Mouse (Mus musculus) erythroid progenitor cell, adult 5-6 weeks (primary cell): ENCODE measurements around the gene Shisa2. TPM values are rescaled to one million over a fixed set of nuclear protein-coding genes. Genes with fewer than 3 reads are reported as not detected.

Experiments
- total RNA-seq, 2 experiments: library from RNA; stranded (forward) in 1 of 2; stranded (reverse) in 1 of 2; fragments of 150-400 nt in 1 of 2; fragments of 186-747, 209-891 nt in 1 of 2; gene quantifications; 2 replicates each; pipeline versions ENCODE4 v1.2.3 to v1.2.4; 2015 to 2017; ENCODE audit warnings: low replicate concordance in 2 of 2

Shisa2 gene
- total RNA-seq, 2 experiments from 2014 or later: not detected

Other genes with a start within 250 kb of the Shisa2 start
- gene Phf11c, start 229.9 kb upstream of the Shisa2 start, total RNA-seq (2015; ENCODE audit: low replicate concordance): 4.6 and 5.8 TPM in 2 replicates
- 3.0 and 9.0 TPM in 2 replicates for gene Phf11c, start 229.9 kb upstream of the Shisa2 start, total RNA-seq (2017; ENCODE audit: low replicate concordance)
- gene Setdb2, start 184.4 kb upstream of the Shisa2 start, total RNA-seq (2015; ENCODE audit: low replicate concordance): 31.0 and 37.5 TPM in 2 replicates
- gene Setdb2, start 184.4 kb upstream of the Shisa2 start, total RNA-seq (2017; ENCODE audit: low replicate concordance): 16.6 and 26.7 TPM in 2 replicates
- gene Cab39l, start 184.3 kb upstream of the Shisa2 start, total RNA-seq (2015; ENCODE audit: low replicate concordance): 18.4 and 28.1 TPM in 2 replicates
- 17.4 and 31.6 TPM in 2 replicates for gene Cab39l, start 184.3 kb upstream of the Shisa2 start, total RNA-seq (2017; ENCODE audit: low replicate concordance)
- 17.2 and 20.9 TPM in 2 replicates for gene Cdadc1, start 27.3 kb upstream of the Shisa2 start, total RNA-seq (2015; ENCODE audit: low replicate concordance)
- gene Cdadc1, start 27.3 kb upstream of the Shisa2 start, total RNA-seq (2017; ENCODE audit: low replicate concordance): 8.1 and 11.9 TPM in 2 replicates